Mouse (Mus musculus) heart, postnatal 0 days (tissue): ENCODE measurements at regions not wholly inside any gene's neighbourhood (a gene's known extent, or its start where the extent isn't known, plus 50 kb on each side); places are given as distances from the start of the nearest gene placed in this dataset.

Experiments used
- ATAC-seq: fragments of 200-750 bp; cut with Nextera tagmentation; 2 replicates; pipeline ENCODE4 v1.8.0; 2017; ENCODE audit warnings: low read depth, moderate number of reproducible peaks, moderate library complexity; ENCODE audit not compliant: insufficient read depth
- DNase-seq: peaks from one replicate; pipeline ENCODE4 v3.0.0-alpha.2; 2016; ENCODE audit warnings: low spot score
- H3K27ac ChIP-seq: fragments of 300-500 bp; sonication (generic); 2 replicates; pipeline ENCODE4 v1.5.1; 2014; ENCODE audit warnings: low read depth, mild to moderate bottlenecking
- H3K27me3 ChIP-seq: fragments of 300-500 bp; sonication (generic); 2 replicates; pipeline ENCODE4 v1.6.1; 2014; ENCODE audit warnings: low read length, mixed read lengths; ENCODE audit not compliant: control insufficient read depth, insufficient read depth
- H3K36me3 ChIP-seq: fragments of 300-500 bp; sonication (generic); replicated peaks from 2 replicates; pipeline ENCODE4 v1.6.1; 2014; ENCODE audit warnings: low read length, mixed read lengths; ENCODE audit not compliant: control insufficient read depth, insufficient read depth
- H3K4me1 ChIP-seq: fragments of 300-500 bp; sonication (generic); 2 replicates; pipeline ENCODE4 v1.6.1; 2014; ENCODE audit warnings: antibody characterized with exemption; ENCODE audit not compliant: control insufficient read depth, insufficient read depth
- H3K4me2 ChIP-seq: fragments of 300-500 bp; sonication (generic); 2 replicates; pipeline ENCODE4 v1.6.1; 2014; ENCODE audit warnings: low read depth, mild to moderate bottlenecking, low read length, moderate library complexity
- H3K4me3 ChIP-seq: fragments of 300-500 bp; sonication (generic); 2 replicates; pipeline ENCODE4 v1.5.1; 2014; ENCODE audit warnings: low read depth, low read length
- H3K9ac ChIP-seq: fragments of 300-500 bp; sonication (generic); replicated peaks from 2 replicates; pipeline ENCODE4 v1.6.1; 2014; ENCODE audit warnings: low read depth, low read length, mixed read lengths
- H3K9me3 ChIP-seq: fragments of 300-500 bp; sonication (generic); replicated peaks from 2 replicates; pipeline ENCODE4 v1.6.1; 2016; ENCODE audit warnings: low read length; ENCODE audit not compliant: control insufficient read depth
- CTCF ChIP-seq: IDR thresholded peaks from 2 replicates; pipeline ENCODE4 v1.5.1; 2016; ENCODE audit warnings: antibody characterized with exemption, control low read depth, low read depth
- EP300 ChIP-seq: IDR thresholded peaks from 2 replicates; pipeline ENCODE4 v1.6.1; 2016; ENCODE audit warnings: antibody characterized with exemption, low read depth
- WGBS: fragments of 180-500 bp; shearing (Covaris S2); extraction: QIAGEN DNeasy Blood & Tissue Kit; methylation state at CpG from one replicate; pipeline ENCODE4 v1.1.7; 2014; 5-methylcytosine and 5-hydroxymethylcytosine counted together

- no peak overlapping the region for H3K4me3 ChIP-seq
- TF ChIP-seq CTCF (no peak), EP300 (no peak)
Observed at GRCm38 (mm10) chr8:109407913-109408312, 85.9 kb upstream of the Pmfbp1 start.

GRCm38 (mm10) chr8:109410531-109410930 is 83.3 kb upstream of the Pmfbp1 start:
- no peak for DNase-seq
- H3K27me3 ChIP-seq, result no peaks in the 10 kb centered on the region
- WGBS, result 71% methylated on average over 6 of the region's 6 CpGs

More at GRCm38 (mm10) chr8:109407913-109408312, 85.9 kb upstream of the Pmfbp1 start:
- no peak overlapping the region for H3K9ac ChIP-seq
- no peak overlapping the region for H3K27ac ChIP-seq
- no peaks in the 10 kb centered on the region for H3K27me3 ChIP-seq
- H3K4me1 ChIP-seq, result no peaks in the 10 kb centered on the region
- ATAC-seq (no peak), DNase-seq (no peak)
- 50% methylated on average over 5 of the region's 5 CpGs for WGBS
- H3K36me3 ChIP-seq, result no peaks in the 10 kb centered on the region
- H3K4me2 ChIP-seq, result no peak overlapping the region
- H3K9me3 ChIP-seq, result no peaks in the 10 kb centered on the region

GRCm38 (mm10) chr8:109413386-109413785 is 80.4 kb upstream of the Pmfbp1 start:
- ATAC-seq (no peak), DNase-seq (no peak)
- no peak overlapping the region for H3K4me3 ChIP-seq
- no peaks in the 10 kb centered on the region for H3K36me3 ChIP-seq
- no peaks in the 10 kb centered on the region for H3K9me3 ChIP-seq
- TF ChIP-seq CTCF (no peak), EP300 (no peak)
- H3K4me2 ChIP-seq, result no peak overlapping the region
- 72% methylated on average over 5 of the region's 5 CpGs for WGBS
- no peak overlapping the region for H3K27ac ChIP-seq
- no peak overlapping the region for H3K9ac ChIP-seq
- H3K4me1 ChIP-seq, result no peaks in the 10 kb centered on the region
- no peaks in the 10 kb centered on the region for H3K27me3 ChIP-seq

More at GRCm38 (mm10) chr8:109410531-109410930, 83.3 kb upstream of the Pmfbp1 start:
- Histone ChIP-seq H3K9ac (no peak overlapping the region), H3K36me3 (no peaks in the 10 kb centered on the region), H3K9me3 (no peaks in the 10 kb centered on the region), H3K4me2 (no peak overlapping the region), H3K4me3 (no peak overlapping the region), H3K27ac (no peak overlapping the region), H3K4me1 (no peaks in the 10 kb centered on the region)
- ATAC-seq, result no peak
- TF ChIP-seq EP300, result no peak
- TF ChIP-seq CTCF, result no peak

- TF ChIP-seq CTCF (no peak), EP300 (no peak)
- Histone ChIP-seq H3K4me3 (no peak overlapping the region), H3K27me3 (no peaks in the 10 kb centered on the region), H3K9me3 (no peaks in the 10 kb centered on the region), H3K4me2 (no peak overlapping the region), H3K4me1 (no peaks in the 10 kb centered on the region), H3K36me3 (no peaks in the 10 kb centered on the region), H3K27ac (no peak overlapping the region), H3K9ac (no peak overlapping the region)
- DNase-seq (no peak), ATAC-seq (no peak)
- 60% methylated on average over 4 of the region's 4 CpGs for WGBS
Observed at GRCm38 (mm10) chr8:109415315-109415714, 78.5 kb upstream of the Pmfbp1 start.

GRCm38 (mm10) chr8:109415906-109416305 is 77.9 kb upstream of the Pmfbp1 start:
- H3K27ac ChIP-seq, result no peak overlapping the region
- 59% methylated on average over 11 of the region's 11 CpGs for WGBS
- DNase-seq (no peak), ATAC-seq (no peak)
- no peaks in the 10 kb centered on the region for H3K36me3 ChIP-seq
- H3K9me3 ChIP-seq, result no peaks in the 10 kb centered on the region
- H3K4me1 ChIP-seq, result no peaks in the 10 kb centered on the region
- no peak overlapping the region for H3K4me2 ChIP-seq
- TF ChIP-seq CTCF (no peak), EP300 (no peak)
- no peak overlapping the region for H3K4me3 ChIP-seq
- H3K9ac ChIP-seq, result no peak overlapping the region
- H3K27me3 ChIP-seq, result no peaks in the 10 kb centered on the region

GRCm38 (mm10) chr8:109416327-109417100 is 77.3 kb upstream of the Pmfbp1 start:
- no peak for DNase-seq
- Histone ChIP-seq H3K4me3 (no peak overlapping the region), H3K4me2 (no peak overlapping the region), H3K9me3 (no peaks in the 10 kb centered on the region), H3K27ac (no peak overlapping the region), H3K9ac (no peak overlapping the region), H3K27me3 (no peaks in the 10 kb centered on the region), H3K36me3 (no peaks in the 10 kb centered on the region), H3K4me1 (no peaks in the 10 kb centered on the region)
- no peak for ATAC-seq
- WGBS, result 69% methylated on average over 17 of the region's 17 CpGs
- no peak for TF ChIP-seq EP300
- no peak for TF ChIP-seq CTCF
